Mouse (Mus musculus) embryonic facial prominence, embryonic 11.5 days (tissue): ENCODE results near the gene Catsper4. TPM values are rescaled to one million over a fixed set of nuclear protein-coding genes. Genes with fewer than 3 reads are reported as not detected.

ENCODE experiments used
- polyA plus RNA-seq: library from polyadenylated mRNA; unstranded; fragments of >200 nt; fragmentation: Nextera tagmentation; extraction: Ambion mirVana; gene quantifications from 2 replicates; pipeline ENCODE4 v1.2.1, GENCODE M21; 2014

Catsper4 gene
- polyA plus RNA-seq, 1 experiment from 2014 or later = 0.14 TPM

Other genes with a start within 250 kb of the Catsper4 start
- 38.1 and 46.1 TPM in 2 replicates for gene Dhdds, start 226.5 kb downstream of the Catsper4 start, polyA plus RNA-seq
- gene Lin28a, start 208.5 kb downstream of the Catsper4 start, polyA plus RNA-seq = 0.49 and 2.2 TPM in 2 replicates
- not detected in 2 replicates for gene Zfp683, start 173.5 kb downstream of the Catsper4 start, polyA plus RNA-seq
- 1.8 and 3.6 TPM in 2 replicates for gene Crybg2, start 166.6 kb downstream of the Catsper4 start, polyA plus RNA-seq
- gene Cd52, start 132.3 kb downstream of the Catsper4 start, polyA plus RNA-seq = 5.2 and 5.4 TPM in 2 replicates
- gene Ubxn11, start 124.8 kb downstream of the Catsper4 start, polyA plus RNA-seq = 5.7 and 6.0 TPM in 2 replicates
- gene Sh3bgrl3, start 98.6 kb downstream of the Catsper4 start, polyA plus RNA-seq = 316 TPM in 2 replicates
- 27.5 and 29.4 TPM in 2 replicates for gene Cep85, start 40.3 kb downstream of the Catsper4 start, polyA plus RNA-seq
- gene Gm7534, start 24.4 kb downstream of the Catsper4 start, polyA plus RNA-seq = 0.14 TPM in 2 replicates
- 0.93 and 1.1 TPM in 2 replicates for gene Cnksr1, start 11.0 kb upstream of the Catsper4 start, polyA plus RNA-seq
- gene E130218I03Rik, start 16.3 kb upstream of the Catsper4 start, polyA plus RNA-seq = 0.39 and 0.65 TPM in 2 replicates
- gene Zfp593, start 18.2 kb upstream of the Catsper4 start, polyA plus RNA-seq = 16.5 and 18.3 TPM in 2 replicates
- gene Gm30191, start 19.6 kb upstream of the Catsper4 start, polyA plus RNA-seq = not detected in 2 replicates
- gene Grrp1, start 26.7 kb upstream of the Catsper4 start, polyA plus RNA-seq = 5.7 and 7.7 TPM in 2 replicates
- 22.8 and 24.4 TPM in 2 replicates for gene Pdik1l, start 60.5 kb upstream of the Catsper4 start, polyA plus RNA-seq
- gene Trim63, start 87.7 kb upstream of the Catsper4 start, polyA plus RNA-seq = 0.39 TPM in 1 of 2 replicates, not detected in the other
- gene Slc30a2, start 115.8 kb upstream of the Catsper4 start, polyA plus RNA-seq = 0.07 TPM in 1 of 2 replicates, not detected in the other
- gene Extl1, start 156.5 kb upstream of the Catsper4 start, polyA plus RNA-seq = 0.38 and 0.71 TPM in 2 replicates
- 9.4 and 9.9 TPM in 2 replicates for gene Pafah2, start 168.9 kb upstream of the Catsper4 start, polyA plus RNA-seq
- 3,252 and 3,396 TPM in 2 replicates for gene Stmn1, start 240.9 kb upstream of the Catsper4 start, polyA plus RNA-seq